Mouse (Mus musculus) testis, adult 2 months (tissue): ENCODE measurements around the gene Cacna1a. TPM values are rescaled to one million over a fixed set of nuclear protein-coding genes. Genes with fewer than 3 reads are reported as not detected.

ENCODE experiments used
- H3K27ac ChIP-seq: fragments of 200-500 bp; 2 replicates; pipeline ENCODE4 v1.5.1; 2012; ENCODE audit warnings: low read depth, low read length; ENCODE audit not compliant: control insufficient read depth, insufficient read depth
- H3K27me3 ChIP-seq: fragments of 200-500 bp; 2 replicates; pipeline ENCODE4 v1.6.1; 2012; ENCODE audit warnings: mild to moderate bottlenecking, low read length, moderate library complexity; ENCODE audit not compliant: control insufficient read depth, insufficient read depth
- H3K36me3 ChIP-seq: fragments of 200-500 bp; 2 replicates; pipeline ENCODE4 v1.6.1; 2012; ENCODE audit warnings: mild to moderate bottlenecking, low read length; ENCODE audit not compliant: control insufficient read depth, insufficient read depth
- H3K4me1 ChIP-seq: fragments of 200-500 bp; 2 replicates; pipeline ENCODE4 v1.6.1; 2012; ENCODE audit warnings: low read length; ENCODE audit not compliant: control insufficient read depth, insufficient read depth
- H3K4me3 ChIP-seq: fragments of 200-500 bp; 2 replicates; pipeline ENCODE4 v1.5.1; 2012; ENCODE audit warnings: low read depth, mild to moderate bottlenecking, low read length, moderate library complexity, mixed read lengths; ENCODE audit not compliant: control insufficient read depth
- CTCF ChIP-seq: fragments of 200-500 bp; IDR thresholded peaks from 2 replicates; pipeline ENCODE4 v1.5.1; 2012; ENCODE audit warnings: low read depth, mild to moderate bottlenecking, inconsistent platforms, low read length, moderate library complexity; ENCODE audit not compliant: control insufficient read depth, insufficient read depth, insufficient replicate concordance
- POLR2A ChIP-seq: fragments of 200-500 bp; IDR thresholded peaks from 2 replicates; pipeline ENCODE4 v1.6.1; 2012; ENCODE audit warnings: low read depth, mild to moderate bottlenecking, inconsistent platforms, low read length, moderate library complexity; ENCODE audit not compliant: control insufficient read depth
- polyA plus RNA-seq: library from polyadenylated mRNA; depleted of rRNA; stranded (reverse); fragments of >200 nt; gene quantifications from 2 replicates; pipeline ENCODE4 v1.2.3, GENCODE M21; 2012

Gene Cacna1a
- polyA plus RNA-seq, 1 experiment, result 10.3 TPM

GRCm38 (mm10) chr8:84629586-84629985 lies 241.3 kb downstream of the Cacna1a start:
- TF ChIP-seq CTCF (no peak), POLR2A (no peak)
- Histone ChIP-seq H3K4me3 (no peak overlapping the region), H3K36me3 (no peaks in the 10 kb centered on the region), H3K27me3 (no peaks in the 10 kb centered on the region), H3K4me1 (no peaks in the 10 kb centered on the region), H3K27ac (no peak overlapping the region)

- H3K27me3 ChIP-seq, result no peaks in the 10 kb centered on the region
- TF ChIP-seq POLR2A, result no peak
- no peak for TF ChIP-seq CTCF
- H3K36me3 ChIP-seq, result no peaks in the 10 kb centered on the region
- no peak overlapping the region for H3K4me3 ChIP-seq
- H3K4me1 ChIP-seq, result no peaks in the 10 kb centered on the region
- no peak overlapping the region for H3K27ac ChIP-seq
These were observed 241.9 kb downstream of the Cacna1a start for GRCm38 (mm10) chr8:84630145-84630544.

- no peak overlapping the region for H3K27ac ChIP-seq
- no peaks in the 10 kb centered on the region for H3K36me3 ChIP-seq
- TF ChIP-seq CTCF, result no peak
- no peak for TF ChIP-seq POLR2A
- H3K4me3 ChIP-seq, result no peak overlapping the region
- no peaks in the 10 kb centered on the region for H3K27me3 ChIP-seq
- no peaks in the 10 kb centered on the region for H3K4me1 ChIP-seq
These were observed 243.6 kb downstream of the Cacna1a start for GRCm38 (mm10) chr8:84631813-84632212.

- Histone ChIP-seq H3K4me1 (peaks cover 5% of the 10 kb centered on the region), H3K27ac (no peak overlapping the region), H3K4me3 (no peak overlapping the region), H3K36me3 (no peaks in the 10 kb centered on the region), H3K27me3 (no peaks in the 10 kb centered on the region)
- TF ChIP-seq CTCF (no peak), POLR2A (no peak)
These were observed 245.8 kb downstream of the Cacna1a start for GRCm38 (mm10) chr8:84633841-84634584.

GRCm38 (mm10) chr8:84634849-84635304 lies 246.6 kb downstream of the Cacna1a start:
- TF ChIP-seq POLR2A (no peak), CTCF (no peak)
- peaks cover 5% of the 10 kb centered on the region for H3K4me1 ChIP-seq
- H3K4me3 ChIP-seq, result no peak overlapping the region
- H3K27ac ChIP-seq, result no peak overlapping the region
- no peaks in the 10 kb centered on the region for H3K27me3 ChIP-seq
- H3K36me3 ChIP-seq, result no peaks in the 10 kb centered on the region

GRCm38 (mm10) chr8:84635397-84636050 lies 247.3 kb downstream of the Cacna1a start:
- no peak overlapping the region for H3K27ac ChIP-seq
- no peaks in the 10 kb centered on the region for H3K36me3 ChIP-seq
- H3K4me1 ChIP-seq, result peaks cover 5% of the 10 kb centered on the region
- H3K4me3 ChIP-seq, result no peak overlapping the region
- no peaks in the 10 kb centered on the region for H3K27me3 ChIP-seq
- TF ChIP-seq POLR2A, result no peak
- TF ChIP-seq CTCF, result no peak

- Histone ChIP-seq H3K36me3 (no peaks in the 10 kb centered on the region), H3K27ac (no peak overlapping the region), H3K27me3 (no peaks in the 10 kb centered on the region), H3K4me1 (peaks cover 5% of the 10 kb centered on the region), H3K4me3 (no peak overlapping the region)
- TF ChIP-seq POLR2A, result no peak
- TF ChIP-seq CTCF, result no peak
These were observed 247.9 kb downstream of the Cacna1a start for GRCm38 (mm10) chr8:84636051-84636691.
